Mouse (Mus musculus) hindbrain, postnatal 0 days (tissue): ENCODE data around the gene Eef2. TPM values are rescaled to one million over a fixed set of nuclear protein-coding genes. Genes with fewer than 3 reads are reported as not detected.
"Not testable (repeated sequence)": the region's sequence is repeated elsewhere in the genome, so short reads cannot be mapped to it uniquely, and the experiment has no call there.

Source experiments
- ATAC-seq: fragments of 200-750 bp; cut with Nextera tagmentation; 2 replicates; pipeline ENCODE4 v1.8.0; 2017; ENCODE audit warnings: mild to moderate bottlenecking, moderate TSS enrichment, moderate library complexity
- DNase-seq: peaks from one replicate; pipeline ENCODE4 v3.0.0-alpha.2; 2015; ENCODE audit warnings: low spot score
- H3K27ac ChIP-seq: fragments of 300-500 bp; sonication (generic); 2 replicates; pipeline ENCODE4 v1.5.1; 2014; ENCODE audit warnings: mild to moderate bottlenecking
- H3K27me3 ChIP-seq: fragments of 300-500 bp; sonication (generic); 2 replicates; pipeline ENCODE4 v1.6.1; 2014; ENCODE audit warnings: low read length, mixed read lengths; ENCODE audit not compliant: insufficient read depth
- H3K36me3 ChIP-seq: fragments of 300-500 bp; sonication (generic); 2 replicates; pipeline ENCODE4 v1.6.1; 2014; ENCODE audit warnings: low read length, mixed read lengths; ENCODE audit not compliant: insufficient read depth
- H3K4me1 ChIP-seq: fragments of 300-500 bp; sonication (generic); 2 replicates; pipeline ENCODE4 v1.6.1; 2014; ENCODE audit warnings: antibody characterized with exemption, low read length, mixed read lengths; ENCODE audit not compliant: insufficient read depth
- H3K4me2 ChIP-seq: fragments of 300-500 bp; sonication (generic); 2 replicates; pipeline ENCODE4 v1.6.1; 2014; ENCODE audit warnings: low read depth, mild to moderate bottlenecking, low read length, moderate library complexity, mixed read lengths
- H3K4me3 ChIP-seq: fragments of 300-500 bp; sonication (generic); 2 replicates; pipeline ENCODE4 v1.5.1; 2014; ENCODE audit warnings: low read length
- H3K9ac ChIP-seq: fragments of 300-500 bp; sonication (generic); replicated peaks from 2 replicates; pipeline ENCODE4 v1.6.1; 2014; ENCODE audit warnings: mild to moderate bottlenecking, low read length, moderate library complexity, mixed read lengths
- H3K9me3 ChIP-seq: fragments of 300-500 bp; sonication (generic); 2 replicates; pipeline ENCODE4 v1.6.1; 2016; ENCODE audit warnings: low read length, mixed read lengths
- CTCF ChIP-seq: IDR thresholded peaks from 2 replicates; pipeline ENCODE4 v1.5.1; 2016; ENCODE audit warnings: antibody characterized with exemption, control low read depth, low read depth
- WGBS: fragments of 180-500 bp; shearing (Covaris S2); extraction: QIAGEN DNeasy Blood & Tissue Kit; methylation state at CpG from one replicate; pipeline ENCODE4 v1.1.7; 2014; 5-methylcytosine and 5-hydroxymethylcytosine counted together
- polyA plus RNA-seq: library from polyadenylated mRNA; unstranded; fragments of >200 nt; fragmentation: Nextera tagmentation; extraction: Ambion mirVana; gene quantifications from 2 replicates; pipeline ENCODE4 v1.2.1, GENCODE M21; 2015
- total RNA-seq: library from RNA; depleted of rRNA; stranded (reverse); fragments of >200 nt; gene quantifications from 2 replicates; pipeline ENCODE4 v1.2.3, GENCODE M21; 2014

Gene Eef2
- total and polyA plus RNA-seq, 2 experiments from 2014 or later, result 434 to 2,196 TPM

- peak; percentile 92 for DNase-seq
- Histone ChIP-seq H3K4me1 (peaks cover 4% of the 10 kb centered on the region; the same call in 1 of the 2 replicates), H3K9ac (peak overlapping the region; percentile 45), H3K4me3 (peak overlapping the region; percentile 30), H3K27ac (peak overlapping the region; percentile 90), H3K36me3 (peaks cover 22% of the 10 kb centered on the region), H3K4me2 (peak overlapping the region; percentile 83), H3K9me3 (no peaks in the 10 kb centered on the region), H3K27me3 (no peaks in the 10 kb centered on the region)
- ATAC-seq, result peak; percentile 80
- TF ChIP-seq CTCF, result peak; percentile 91
- WGBS, result 2% methylated on average over 29 of the region's 29 CpGs
These were observed 1.6 kb upstream of the Eef2 start for GRCm38 (mm10) chr10:81174617-81175344.

GRCm38 (mm10) chr10:81175345-81175701 lies 1.1 kb upstream of the Eef2 start:
- 4% methylated on average over 4 of the region's 4 CpGs for WGBS
- not testable (repeated sequence) for H3K27me3 ChIP-seq, ATAC-seq, H3K4me1 ChIP-seq, H3K9me3 ChIP-seq
- Histone ChIP-seq H3K36me3 (peaks cover 28% of the 10 kb centered on the region), H3K27ac (peak overlapping the region; percentile 90), H3K4me2 (peak overlapping the region; percentile 83), H3K4me3 (peak overlapping the region; percentile 30), H3K9ac (0 out of 2 replicates have a peak overlapping the region, but pooled peaks have one; percentile 45)
- peak; percentile 73 for DNase-seq

GRCm38 (mm10) chr10:81175936-81176465 lies 430 bp upstream of the Eef2 start:
- H3K27ac ChIP-seq, result peak overlapping the region; percentile 71
- DNase-seq (no peak), ATAC-seq (no peak)
- H3K27me3 ChIP-seq, result no peaks in the 10 kb centered on the region
- peak overlapping the region; percentile 91; the same call in 1 of the 2 replicates for H3K9ac ChIP-seq
- H3K4me1 ChIP-seq, result peaks cover 4% of the 10 kb centered on the region; the same call in 1 of the 2 replicates
- H3K9me3 ChIP-seq, result no peaks in the 10 kb centered on the region
- H3K36me3 ChIP-seq, result peaks cover 35% of the 10 kb centered on the region
- TF ChIP-seq CTCF, result no peak
- H3K4me2 ChIP-seq, result peak overlapping the region; percentile 83
- WGBS, result 2% methylated on average over 13 of the region's 13 CpGs
- H3K4me3 ChIP-seq, result peak overlapping the region; percentile 93

- 8% methylated on average over 16 of the region's 16 CpGs for WGBS
- Histone ChIP-seq H3K9ac (peak overlapping the region; percentile 91), H3K4me3 (peak overlapping the region; percentile 93), H3K4me1 (peaks cover 4% of the 10 kb centered on the region; the same call in 1 of the 2 replicates), H3K36me3 (peaks cover 49% of the 10 kb centered on the region), H3K27ac (peak overlapping the region; percentile 96), H3K27me3 (no peaks in the 10 kb centered on the region), H3K9me3 (no peaks in the 10 kb centered on the region), H3K4me2 (peak overlapping the region; percentile 83)
- TF ChIP-seq CTCF, result no peak
- DNase-seq (peak; percentile 30), ATAC-seq (no peak)
These were observed 1.1 kb downstream of the Eef2 start for GRCm38 (mm10) chr10:81177491-81177925.

GRCm38 (mm10) chr10:81177958-81178712 lies 1.7 kb downstream of the Eef2 start:
- H3K27me3 ChIP-seq, result no peaks in the 10 kb centered on the region
- no peak for TF ChIP-seq CTCF
- H3K4me1 ChIP-seq, result peaks cover 4% of the 10 kb centered on the region; the same call in 1 of the 2 replicates
- no peak for ATAC-seq
- 0 out of 2 replicates have a peak overlapping the region, but pooled peaks have one; percentile 96 for H3K27ac ChIP-seq
- H3K36me3 ChIP-seq, result peaks cover 49% of the 10 kb centered on the region
- H3K4me2 ChIP-seq, result peak overlapping the region; percentile 83
- DNase-seq, result no peak
- peak overlapping the region; percentile 93 for H3K4me3 ChIP-seq
- H3K9me3 ChIP-seq, result no peaks in the 10 kb centered on the region
- 66% methylated on average over 14 of the region's 14 CpGs for WGBS
- H3K9ac ChIP-seq, result peak overlapping the region; percentile 91

GRCm38 (mm10) chr10:81178927-81179326 lies 2.5 kb downstream of the Eef2 start:
- Histone ChIP-seq H3K9ac (no peak overlapping the region), H3K4me2 (no peak overlapping the region), H3K4me1 (peaks cover 4% of the 10 kb centered on the region; the same call in 1 of the 2 replicates), H3K4me3 (no peak overlapping the region), H3K9me3 (no peaks in the 10 kb centered on the region), H3K36me3 (peaks cover 49% of the 10 kb centered on the region), H3K27me3 (no peaks in the 10 kb centered on the region), H3K27ac (no peak overlapping the region)
- DNase-seq, result no peak
- no peak for TF ChIP-seq CTCF
- 91% methylated on average over 11 of the region's 11 CpGs for WGBS
- ATAC-seq, result no peak
